11 mouse cellular contexts compared by ENCODE assay signal in the genomic region with DNA sequence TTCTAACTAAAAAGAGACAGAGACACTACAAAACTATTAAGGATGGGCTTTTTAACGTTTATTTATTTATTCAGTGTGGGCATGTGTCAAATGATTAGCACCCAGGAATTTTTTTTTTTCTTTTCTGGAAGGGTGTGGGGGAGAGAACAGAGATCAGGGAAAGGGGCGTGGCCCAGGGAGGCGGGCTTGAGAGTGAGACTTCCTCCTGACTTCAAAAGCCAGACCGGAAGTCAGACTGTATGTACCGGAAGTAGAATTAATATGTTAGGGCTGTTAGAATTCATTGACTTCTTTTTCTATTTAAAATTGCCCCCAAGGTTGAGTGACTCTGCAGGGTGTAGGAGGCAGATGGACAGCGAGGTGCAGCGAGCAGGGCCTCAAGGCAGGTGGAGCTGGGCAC. TPM values are rescaled to one million over a fixed set of nuclear protein-coding genes. Genes with fewer than 3 reads are reported as not detected.
DNase-seq lines count a peak whose midpoint lies in the region; ATAC-seq lines count a peak whose summit lies in the region.
"Had no signal": no experiment of that assay in that cellular context is flagged by ENCODE, and none has a peak within 500 bp of the region (broad histone marks: within the 10 kb centered on the region; RNA-seq: fewer than 3 reads in every experiment).

No protein-coding gene starts in this region.

- peak; percentile 58 to 71 for DNase-seq in spleen, adult 18-20 months
- no peak for DNase-seq in spleen, adult 12 weeks (ENCODE audit: low spot score)
- DNase-seq in spleen, postnatal 36 days (ENCODE audit: low spot score in 2 of 2) = peak; percentile 66 to 72
- DNase-seq in kidney, postnatal 4 days = no peak
- DNase-seq in heart, adult 9 months (ENCODE audit: low spot score in 2 of 2) = no peak
- no peak for DNase-seq in right cerebral cortex, postnatal 25 days
- no peak for DNase-seq in right cerebral cortex, postnatal 14 days
- DNase-seq: heart, adult 18-20 months; kidney, adult 11 months; liver, embryonic 13.5 days had no signal

- ATAC-seq in activated CD4-positive, CD25-positive, alpha-beta regulatory T cell, adult 4 months = peak; percentile 9

RNA-seq across cellular contexts. Expression of gene Gm1043, which starts 37.2 kb away (rescaled TPM):
- polyA plus RNA-seq in activated CD4-positive, CD25-positive, alpha-beta regulatory T cell, adult 4 months (2017; shearing (Covaris generic)) = 1 to 10 TPM; 1.3 to 1.4 TPM
- polyA plus RNA-seq: liver, embryonic 13.5 days had no signal

RNA-seq across cellular contexts. Expression of gene Wfs1, which starts 59.0 kb away (rescaled TPM):
- under 1 TPM; 0.46 to 0.79 TPM for polyA plus RNA-seq in activated CD4-positive, CD25-positive, alpha-beta regulatory T cell, adult 4 months (2017; shearing (Covaris generic))

Comparison
In these comparisons a context has a peak if more than half of its experiments do, and no peak if none do; other contexts are left out.
1. DNase-seq: peak in spleen, adult 18-20 months (2 of 2) and spleen, postnatal 36 days (2 of 2); none in spleen, adult 12 weeks (single experiment), kidney, postnatal 4 days (0 of 2), heart, adult 9 months (0 of 2), right cerebral cortex, postnatal 25 days (single experiment) and right cerebral cortex, postnatal 14 days (single experiment).